Mouse (Mus musculus) left cerebral cortex, adult 9 months (tissue): ENCODE data around the gene Adamts2.

Source experiments
- DNase-seq, 2 experiments: peaks; one replicate each; pipeline ENCODE4 v3.0.0; 2022; ENCODE audit warnings: low spot score in 2 of 2

The Adamts2 gene

DNA sequence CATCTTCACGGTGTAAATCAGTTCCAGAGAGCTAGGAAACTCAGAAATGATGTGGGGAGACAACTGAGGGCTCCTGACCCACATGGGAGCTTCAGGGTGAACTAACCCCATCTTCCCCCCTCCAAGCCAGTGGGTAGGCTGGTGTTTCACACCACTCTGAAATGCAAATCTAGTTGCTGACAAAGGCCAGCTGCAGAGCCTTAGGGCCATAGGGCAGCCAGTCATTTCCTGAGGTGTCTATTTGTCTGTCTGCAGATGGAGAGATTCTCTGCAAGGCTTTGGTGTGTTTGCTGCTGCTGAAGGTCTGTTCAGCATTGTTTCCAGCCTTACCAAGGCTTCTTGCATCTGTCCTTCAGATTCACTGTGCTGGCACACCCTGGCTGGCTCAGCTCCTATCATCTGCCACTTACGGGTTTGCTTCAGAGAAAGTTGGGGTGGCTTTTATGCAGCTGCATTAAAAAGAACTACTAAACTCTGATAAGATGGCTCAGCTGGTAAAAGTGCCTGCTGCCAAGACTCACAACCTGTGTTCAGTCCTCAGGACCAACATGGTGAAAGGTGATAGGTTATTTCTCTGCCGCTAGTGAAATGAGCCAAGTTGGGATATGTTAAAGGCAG lies 246.7 kb downstream of the Adamts2 start:
- no peak for DNase-seq

DNA sequence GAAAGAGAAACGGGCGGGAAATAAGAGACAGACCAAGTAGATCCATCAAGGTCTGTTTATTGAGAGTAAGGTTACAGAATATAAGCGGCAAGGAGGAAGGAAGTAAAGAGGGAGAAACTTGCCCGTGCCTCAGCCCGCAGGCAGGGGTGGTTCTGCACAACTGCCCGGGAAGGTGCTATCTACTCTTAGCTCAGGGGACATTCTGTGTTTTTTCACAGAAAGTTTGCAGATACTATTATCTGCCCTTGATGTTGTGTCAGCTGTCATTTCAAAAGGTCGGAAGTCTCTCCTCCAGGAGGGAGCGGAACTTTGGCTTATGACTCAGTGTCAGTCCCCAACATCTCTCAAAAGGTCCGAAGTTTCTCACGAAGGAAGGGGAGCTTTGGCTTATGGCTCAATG lies 247.4 kb downstream of the Adamts2 start:
- no peak for DNase-seq

DNA sequence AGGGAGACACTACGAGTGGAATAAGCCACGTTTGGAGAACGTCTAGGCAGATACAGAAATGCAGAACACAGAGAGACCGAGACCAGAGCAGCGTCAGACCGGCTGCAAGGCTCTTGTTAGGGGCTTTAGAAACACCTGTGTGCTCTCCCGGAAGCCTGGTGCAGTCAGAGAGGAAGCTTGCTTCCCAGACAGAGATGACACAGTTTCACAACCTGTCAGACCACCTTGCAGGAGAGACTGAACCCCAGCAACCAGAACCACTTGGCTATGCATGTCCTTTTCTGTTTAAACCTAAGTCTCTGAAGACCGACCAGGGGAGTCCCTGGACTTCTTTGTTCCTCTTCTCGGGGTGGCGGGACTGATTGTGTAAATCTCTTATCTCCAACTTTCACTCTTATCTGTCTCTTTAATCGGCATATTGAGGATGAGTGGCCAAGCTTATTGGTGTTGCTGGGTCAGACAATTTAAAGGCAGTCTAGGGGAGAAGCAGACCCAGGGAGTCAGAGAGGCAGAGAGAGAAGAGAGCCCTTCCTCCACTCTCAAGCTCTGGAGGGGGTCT lies 248.4 kb downstream of the Adamts2 start, which contains the start of gene Grm6:
Gene Grm6, plus strand, starts transcription at position 509 of the 559 bp plus-strand sequence.
- DNase-seq = no peak

DNA sequence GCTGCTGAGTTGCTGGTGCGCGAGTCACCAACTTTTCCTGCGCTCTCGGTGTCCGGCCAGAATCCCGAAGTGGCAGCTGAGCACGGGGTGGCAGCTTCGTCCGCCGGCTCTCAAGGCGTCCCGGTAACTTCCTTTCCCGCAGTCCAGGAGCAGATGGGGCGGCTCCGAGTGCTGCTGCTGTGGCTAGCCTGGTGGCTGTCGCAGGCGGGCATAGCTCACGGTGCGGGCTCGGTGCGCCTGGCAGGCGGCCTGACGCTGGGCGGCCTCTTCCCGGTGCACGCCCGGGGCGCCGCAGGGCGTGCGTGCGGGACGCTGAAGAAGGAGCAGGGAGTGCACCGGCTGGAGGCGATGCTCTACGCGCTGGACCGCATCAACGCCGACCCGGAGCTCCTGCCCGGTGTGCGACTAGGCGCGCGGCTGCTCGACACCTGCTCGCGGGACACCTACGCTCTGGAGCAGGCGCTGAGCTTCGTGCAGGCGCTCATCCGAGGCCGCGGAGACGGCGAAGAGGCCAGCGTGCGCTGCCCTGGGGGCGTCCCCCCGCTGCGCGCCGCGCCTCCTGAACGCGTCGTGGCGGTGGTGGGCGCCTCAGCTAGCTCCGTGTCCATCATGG lies 249.2 kb downstream of the Adamts2 start:
- no peak for DNase-seq
